Mouse (Mus musculus): ENCODE measurements at regions not wholly inside any gene's neighbourhood (a gene's known extent, or its start where the extent isn't known, plus 50 kb on each side); places are given as distances from the start of the nearest gene placed in this dataset.

- Histone ChIP-seq H3K36me3 (ENCODE audit: control insufficient read depth in 1 of 2, insufficient read depth in 2 of 2, low read length in 2 of 2) (no peaks in the 10 kb centered on the region), H3K4me3 (ENCODE audit: control insufficient read depth in 1 of 2, insufficient read depth in 1 of 2, low read depth in 2 of 2, low read length in 2 of 2) (no peak overlapping the region), H3K4me1 (ENCODE audit: control insufficient read depth in 1 of 2, insufficient read depth in 2 of 2, low read length in 2 of 2) (no peaks in the 10 kb centered on the region), H3K9ac (ENCODE audit: control insufficient read depth, low read depth, low read length, poor library complexity, severe bottlenecking) (no peak overlapping the region), H3K27ac (ENCODE audit: control insufficient read depth, low read depth, low read length) (no peak overlapping the region), H3K27me3 (ENCODE audit: control insufficient read depth in 1 of 2, insufficient read depth in 2 of 2, low read length in 2 of 2) (no peaks in the 10 kb centered on the region), H3K9me3 (replicated peaks; ENCODE audit: insufficient read depth, low read length) (no peaks in the 10 kb centered on the region), H3K79me2 (ENCODE audit: control insufficient read depth, insufficient read depth, low read length, poor library complexity) (no peaks in the 10 kb centered on the region)
- DNase-seq (ENCODE audit: low read depth, low spot score) = no peak
- no peak for TF ChIP-seq TAL1 (IDR thresholded peaks at IDR 0.05; ENCODE audit: low read length)
- TF ChIP-seq GABPA (IDR thresholded peaks at IDR 0.05; ENCODE audit: low read depth, low read length) = no peak
- no peak for TF ChIP-seq NELFE (IDR thresholded peaks at IDR 0.05; ENCODE audit: low read depth, low read length)
- no peak for TF ChIP-seq ELF1 (IDR thresholded peaks at IDR 0.05; ENCODE audit: low read depth, low read length)
These were observed 253.5 kb upstream of the Nr5a2 start for GRCm38 (mm10) chr1:137213717-137214116.

GRCm38 (mm10) chr1:137212856-137213255, 252.6 kb upstream of the Nr5a2 start:
- Histone ChIP-seq H3K9me3 (replicated peaks; ENCODE audit: insufficient read depth, low read length) (no peaks in the 10 kb centered on the region), H3K79me2 (ENCODE audit: control insufficient read depth, insufficient read depth, low read length, poor library complexity) (no peaks in the 10 kb centered on the region), H3K27me3 (ENCODE audit: control insufficient read depth in 1 of 2, insufficient read depth in 2 of 2, low read length in 2 of 2) (no peaks in the 10 kb centered on the region), H3K4me1 (ENCODE audit: control insufficient read depth in 1 of 2, insufficient read depth in 2 of 2, low read length in 2 of 2) (no peaks in the 10 kb centered on the region), H3K27ac (ENCODE audit: control insufficient read depth, low read depth, low read length) (no peak overlapping the region), H3K9ac (ENCODE audit: control insufficient read depth, low read depth, low read length, poor library complexity, severe bottlenecking) (no peak overlapping the region), H3K36me3 (ENCODE audit: control insufficient read depth in 1 of 2, insufficient read depth in 2 of 2, low read length in 2 of 2) (no peaks in the 10 kb centered on the region), H3K4me3 (ENCODE audit: control insufficient read depth in 1 of 2, insufficient read depth in 1 of 2, low read depth in 2 of 2, low read length in 2 of 2) (no peak overlapping the region)
- no peak for TF ChIP-seq POLR2AphosphoS5 (IDR thresholded peaks at IDR 0.05; ENCODE audit: borderline replicate concordance, low read depth, low read length)
- no peak for TF ChIP-seq RAD21 (IDR thresholded peaks at IDR 0.05; ENCODE audit: low read depth, low read length)
- TF ChIP-seq NELFE (IDR thresholded peaks at IDR 0.05; ENCODE audit: low read depth, low read length) = no peak
- no peak for DNase-seq (ENCODE audit: low read depth, low spot score)

GRCm38 (mm10) chr1:137204371-137204770, 244.1 kb upstream of the Nr5a2 start:
- Histone ChIP-seq H3K27ac (ENCODE audit: control insufficient read depth, low read depth, low read length) (no peak overlapping the region), H3K27me3 (ENCODE audit: control insufficient read depth in 1 of 2, insufficient read depth in 2 of 2, low read length in 2 of 2) (no peaks in the 10 kb centered on the region), H3K4me1 (ENCODE audit: control insufficient read depth in 1 of 2, insufficient read depth in 2 of 2, low read length in 2 of 2) (no peaks in the 10 kb centered on the region), H3K79me2 (ENCODE audit: control insufficient read depth, insufficient read depth, low read length, poor library complexity) (no peaks in the 10 kb centered on the region), H3K4me3 (ENCODE audit: control insufficient read depth in 1 of 2, insufficient read depth in 1 of 2, low read depth in 2 of 2, low read length in 2 of 2) (no peak overlapping the region), H3K9me3 (replicated peaks; ENCODE audit: insufficient read depth, low read length) (no peaks in the 10 kb centered on the region), H3K9ac (ENCODE audit: control insufficient read depth, low read depth, low read length, poor library complexity, severe bottlenecking) (no peak overlapping the region), H3K36me3 (ENCODE audit: control insufficient read depth in 1 of 2, insufficient read depth in 2 of 2, low read length in 2 of 2) (no peaks in the 10 kb centered on the region)
- no peak for DNase-seq (ENCODE audit: low read depth, low spot score)
- no peak for TF ChIP-seq MXI1 (IDR thresholded peaks at IDR 0.05; ENCODE audit: low read depth, low read length)
- no peak for TF ChIP-seq CHD2 (IDR thresholded peaks at IDR 0.05; ENCODE audit: low read length)
- no peak for TF ChIP-seq TBP (IDR thresholded peaks at IDR 0.05; ENCODE audit: low read depth, low read length)
- no peak for TF ChIP-seq ZNF384 (IDR thresholded peaks at IDR 0.05; ENCODE audit: low read depth, low read length)
- no peak for TF ChIP-seq MAFK (IDR thresholded peaks at IDR 0.05; ENCODE audit: borderline replicate concordance, low read depth, low read length)
- TF ChIP-seq MYC (IDR thresholded peaks at IDR 0.05; ENCODE audit: low read depth, low read length) = no peak
- no peak for TF ChIP-seq ZC3H11A (IDR thresholded peaks at IDR 0.05; ENCODE audit: low read depth, low read length)
- TF ChIP-seq ZMIZ1 (IDR thresholded peaks at IDR 0.05; ENCODE audit: low read depth, low read length) = no peak
- TF ChIP-seq POLR2AphosphoS5 (IDR thresholded peaks at IDR 0.05; ENCODE audit: borderline replicate concordance, low read depth, low read length) = no peak
- no peak for TF ChIP-seq USF1 (IDR thresholded peaks at IDR 0.05; ENCODE audit: low read depth, low read length)
- TF ChIP-seq ZKSCAN1 (IDR thresholded peaks at IDR 0.05; ENCODE audit: low read depth, low read length) = no peak
- TF ChIP-seq GABPA (IDR thresholded peaks at IDR 0.05; ENCODE audit: low read depth, low read length) = no peak
- no peak for TF ChIP-seq E2F4 (IDR thresholded peaks at IDR 0.05; ENCODE audit: borderline replicate concordance, low read depth, low read length)
- TF ChIP-seq SMC3 (IDR thresholded peaks at IDR 0.05; ENCODE audit: low read depth, low read length) = no peak
- TF ChIP-seq TAL1 (IDR thresholded peaks at IDR 0.05; ENCODE audit: low read length) = no peak
- no peak for TF ChIP-seq GATA1 (IDR thresholded peaks at IDR 0.05; ENCODE audit: low read depth, low read length)
- no peak for TF ChIP-seq POLR2AphosphoS2 (IDR thresholded peaks at IDR 0.05; ENCODE audit: low read length)
- no peak for TF ChIP-seq JUND (IDR thresholded peaks at IDR 0.05; ENCODE audit: low read depth, low read length)
- TF ChIP-seq NRF1 (IDR thresholded peaks at IDR 0.05; ENCODE audit: insufficient read depth, low read depth, low read length, poor library complexity, severe bottlenecking) = no peak

Data from MEL (cell line).